Comparison of ENCODE assay signal across 9 mouse cellular contexts in genomic region chr10:70998136-70998535, GRCm38 (mm10).
DNase-seq lines count a peak whose midpoint lies in the region; ATAC-seq and TF ChIP-seq lines count a peak whose summit lies in the region.
"Had no signal": no experiment of that assay in that cellular context is flagged by ENCODE, and none has a peak within 500 bp of the region (broad histone marks: within the 10 kb centered on the region; RNA-seq: fewer than 3 reads in every experiment).

No protein-coding gene starts in this region.

- H3K9me3 ChIP-seq in hindbrain, postnatal 0 days (ENCODE audit: low read length): no peaks in the 10 kb centered on the region
- H3K9me3 ChIP-seq in hindbrain, embryonic 12.5 days (replicated peaks): no peaks in the 10 kb centered on the region
- H3K9me3 ChIP-seq: limb, embryonic 12.5 days; midbrain, embryonic 15.5 days had no signal

- H3K9ac ChIP-seq in hindbrain, postnatal 0 days (replicated peaks; ENCODE audit: low read length): no peak overlapping the region
- no peak overlapping the region for H3K9ac ChIP-seq in hindbrain, embryonic 12.5 days
- H3K9ac ChIP-seq: limb, embryonic 12.5 days; midbrain, embryonic 15.5 days had no signal

- no peak overlapping the region for H3K4me3 ChIP-seq in hindbrain, postnatal 0 days (ENCODE audit: low read length)
- no peak overlapping the region for H3K4me3 ChIP-seq in hindbrain, embryonic 12.5 days
- H3K4me3 ChIP-seq: limb, embryonic 12.5 days; midbrain, embryonic 15.5 days had no signal

- H3K27ac ChIP-seq in hindbrain, postnatal 0 days: no peak overlapping the region
- H3K27ac ChIP-seq in hindbrain, embryonic 12.5 days: no peak overlapping the region
- H3K27ac ChIP-seq: limb, embryonic 12.5 days; midbrain, embryonic 15.5 days had no signal

- H3K36me3 ChIP-seq in hindbrain, postnatal 0 days (ENCODE audit: insufficient read depth, low read length): no peaks in the 10 kb centered on the region
- no peaks in the 10 kb centered on the region for H3K36me3 ChIP-seq in hindbrain, embryonic 12.5 days
- H3K36me3 ChIP-seq: limb, embryonic 12.5 days; midbrain, embryonic 15.5 days had no signal

- H3K4me1 ChIP-seq in hindbrain, postnatal 0 days (ENCODE audit: insufficient read depth, low read length): no peaks in the 10 kb centered on the region
- peaks cover 2% of the 10 kb centered on the region; the same call in 1 of the 2 replicates for H3K4me1 ChIP-seq in hindbrain, embryonic 12.5 days
- H3K4me1 ChIP-seq: limb, embryonic 12.5 days had no signal

- peak; percentile 56 for DNase-seq in hindbrain, postnatal 0 days (ENCODE audit: low spot score)
- DNase-seq in NIH3T3 (ENCODE audit: low read depth): peak; percentile 58
- DNase-seq in adrenal gland, postnatal 25 days: peak; percentile 14
- peak; percentile 36 for DNase-seq in lung, postnatal 14 days
- DNase-seq in spleen, postnatal 36 days (ENCODE audit: low spot score in 2 of 2): no peak
- DNase-seq in thymus, postnatal 10 days (ENCODE audit: low spot score in 2 of 2): no peak

- peak; percentile 64 for TF ChIP-seq CTCF in hindbrain, postnatal 0 days (IDR thresholded peaks at IDR 0.05; ENCODE audit: low read depth)

- no peaks in the 10 kb centered on the region for H3K27me3 ChIP-seq in hindbrain, postnatal 0 days (ENCODE audit: insufficient read depth, low read length)
- no peaks in the 10 kb centered on the region for H3K27me3 ChIP-seq in hindbrain, embryonic 12.5 days
- H3K27me3 ChIP-seq: limb, embryonic 12.5 days; midbrain, embryonic 15.5 days had no signal

- no peak overlapping the region for H3K4me2 ChIP-seq in hindbrain, postnatal 0 days (ENCODE audit: low read depth, low read length)
- no peak overlapping the region for H3K4me2 ChIP-seq in hindbrain, embryonic 12.5 days (replicated peaks)
- H3K4me2 ChIP-seq: limb, embryonic 12.5 days; midbrain, embryonic 15.5 days had no signal

- WGBS in hindbrain, postnatal 0 days: 44% methylated on average over 4 of the region's 4 CpGs
- WGBS in hindbrain, embryonic 12.5 days: 51% methylated on average over 4 of the region's 4 CpGs

- ATAC-seq in hindbrain, postnatal 0 days: no peak
- ATAC-seq in hindbrain, embryonic 12.5 days (ENCODE audit: low FRiP score): no peak
- ATAC-seq: midbrain, embryonic 15.5 days had no signal

Comparison
In these comparisons a context has a peak if more than half of its experiments do, and no peak if none do; other contexts are left out.
1. DNase-seq: peak in hindbrain, postnatal 0 days (single experiment), NIH3T3 (single experiment), adrenal gland, postnatal 25 days (single experiment) and lung, postnatal 14 days (single experiment); none in spleen, postnatal 36 days (0 of 2) and thymus, postnatal 10 days (0 of 2).